Mouse (Mus musculus) embryonic facial prominence, embryonic 11.5 days (tissue): ENCODE measurements around the gene Msx1. TPM values are rescaled to one million over a fixed set of nuclear protein-coding genes. Genes with fewer than 3 reads are reported as not detected.

Experiments
- ATAC-seq: fragments of 200-750 bp; cut with Nextera tagmentation; replicated peaks from 2 replicates; pipeline ENCODE4 v1.8.0; 2017; ENCODE audit warnings: low read depth; ENCODE audit not compliant: insufficient number of reproducible peaks, low FRiP score, low TSS enrichment
- DNase-seq: peaks from one replicate; pipeline ENCODE4 v3.0.0-alpha.2; 2015; ENCODE audit warnings: low spot score
- H3K27ac ChIP-seq: fragments of 300-500 bp; sonication (generic); replicated peaks from 2 replicates; pipeline ENCODE4 v1.5.1; 2014; ENCODE audit warnings: mild to moderate bottlenecking, low read depth, low read length, control low read depth
- H3K27me3 ChIP-seq: fragments of 300-500 bp; sonication (generic); 2 replicates; pipeline ENCODE4 v1.6.1; 2014; ENCODE audit warnings: mild to moderate bottlenecking, low read length, moderate library complexity, mixed read lengths; ENCODE audit not compliant: control insufficient read depth, insufficient read depth
- H3K36me3 ChIP-seq: fragments of 300-500 bp; sonication (generic); replicated peaks from 2 replicates; pipeline ENCODE4 v1.6.1; 2014; ENCODE audit warnings: low read depth, mild to moderate bottlenecking, low read length, moderate library complexity, mixed read lengths; ENCODE audit not compliant: control insufficient read depth, insufficient read depth
- H3K4me1 ChIP-seq: fragments of 300-500 bp; sonication (generic); 2 replicates; pipeline ENCODE4 v1.6.1; 2014; ENCODE audit warnings: low read length, mixed read lengths; ENCODE audit not compliant: control insufficient read depth, insufficient read depth
- H3K4me2 ChIP-seq: fragments of 300-500 bp; sonication (generic); 2 replicates; pipeline ENCODE4 v1.6.1; 2014; ENCODE audit warnings: low read depth, mild to moderate bottlenecking, control low read depth, low read length, moderate library complexity
- H3K4me3 ChIP-seq: fragments of 300-500 bp; sonication (generic); 2 replicates; pipeline ENCODE4 v1.5.1; 2014; ENCODE audit warnings: low read depth, low read length, control low read depth
- H3K9ac ChIP-seq: fragments of 300-500 bp; sonication (generic); replicated peaks from 2 replicates; pipeline ENCODE4 v1.6.1; 2014; ENCODE audit warnings: mild to moderate bottlenecking, control low read depth, low read length
- H3K9me3 ChIP-seq: fragments of 300-500 bp; sonication (generic); replicated peaks from 2 replicates; pipeline ENCODE4 v1.6.1; 2016; ENCODE audit warnings: mild to moderate bottlenecking, low read length, inconsistent platforms, mixed read lengths; ENCODE audit not compliant: control insufficient read depth
- WGBS: fragments of 180-500 bp; shearing (Covaris S2); extraction: QIAGEN DNeasy Blood & Tissue Kit; methylation state at CpG from one replicate; pipeline ENCODE4 v1.1.7; 2014; 5-methylcytosine and 5-hydroxymethylcytosine counted together
- polyA plus RNA-seq: library from polyadenylated mRNA; unstranded; fragments of >200 nt; fragmentation: Nextera tagmentation; extraction: Ambion mirVana; gene quantifications from 2 replicates; pipeline ENCODE4 v1.2.1, GENCODE M21; 2014

Gene Msx1
- polyA plus RNA-seq, 1 experiment from 2014 or later = 330 TPM

- no peak for ATAC-seq
- Histone ChIP-seq H3K4me3 (peak overlapping the region; percentile 25), H3K9me3 (no peaks in the 10 kb centered on the region), H3K36me3 (no peaks in the 10 kb centered on the region), H3K27me3 (peaks cover 38% of the 10 kb centered on the region), H3K4me2 (peak overlapping the region; percentile 40), H3K4me1 (peaks cover 4% of the 10 kb centered on the region; the same call in 1 of the 2 replicates), H3K9ac (peak overlapping the region; percentile 42), H3K27ac (peak overlapping the region; percentile 59)
- peak; percentile 55 for DNase-seq
- 2% methylated on average over 25 of the region's 25 CpGs for WGBS
Observed at GRCm38 (mm10) chr5:37818533-37819215, 5.7 kb downstream of the Msx1 start.

GRCm38 (mm10) chr5:37817658-37818532, 6.5 kb downstream of the Msx1 start:
- H3K36me3 ChIP-seq = no peaks in the 10 kb centered on the region
- 2% methylated on average over 34 of the region's 34 CpGs for WGBS
- H3K9ac ChIP-seq = peak overlapping the region; percentile 58
- peaks cover 36% of the 10 kb centered on the region for H3K27me3 ChIP-seq
- 0 out of 2 replicates have a peak, but pooled peaks cover 4% of the 10 kb centered on the region for H3K4me1 ChIP-seq
- no peaks in the 10 kb centered on the region for H3K9me3 ChIP-seq
- no peak for ATAC-seq
- peak overlapping the region; percentile 40 for H3K4me2 ChIP-seq
- peak overlapping the region; percentile 25 for H3K4me3 ChIP-seq
- no peak for DNase-seq
- peak overlapping the region; percentile 59 for H3K27ac ChIP-seq

GRCm38 (mm10) chr5:37816907-37817657, 7.3 kb downstream of the Msx1 start:
- H3K9ac ChIP-seq = peak overlapping the region; percentile 58

GRCm38 (mm10) chr5:37815909-37816308, 8.5 kb downstream of the Msx1 start:
- DNase-seq (no peak), ATAC-seq (no peak)
- Histone ChIP-seq H3K27me3 (peaks cover 36% of the 10 kb centered on the region), H3K27ac (no peak overlapping the region), H3K9me3 (no peaks in the 10 kb centered on the region), H3K9ac (no peak overlapping the region), H3K36me3 (no peaks in the 10 kb centered on the region), H3K4me2 (no peak overlapping the region), H3K4me3 (no peak overlapping the region), H3K4me1 (0 out of 2 replicates have a peak, but pooled peaks cover 4% of the 10 kb centered on the region)
- WGBS = 78% methylated on average over 4 of the region's 4 CpGs

More at GRCm38 (mm10) chr5:37816907-37817657, 7.3 kb downstream of the Msx1 start:
- Histone ChIP-seq H3K36me3 (no peaks in the 10 kb centered on the region), H3K4me2 (peak overlapping the region; percentile 40), H3K9me3 (no peaks in the 10 kb centered on the region), H3K4me3 (peak overlapping the region; percentile 25), H3K27ac (peak overlapping the region; percentile 47; the same call in 1 of the 2 replicates), H3K4me1 (0 out of 2 replicates have a peak, but pooled peaks cover 4% of the 10 kb centered on the region), H3K27me3 (peaks cover 36% of the 10 kb centered on the region)
- under 1% methylated on average over 46 of the region's 46 CpGs for WGBS
- DNase-seq (peak; percentile 79), ATAC-seq (peak; percentile 70)

GRCm38 (mm10) chr5:37814169-37814568, 10.2 kb downstream of the Msx1 start:
- Histone ChIP-seq H3K4me2 (no peak overlapping the region), H3K27me3 (peaks cover 26% of the 10 kb centered on the region), H3K9ac (no peak overlapping the region), H3K4me1 (0 out of 2 replicates have a peak, but pooled peaks cover 4% of the 10 kb centered on the region), H3K4me3 (no peak overlapping the region), H3K9me3 (no peaks in the 10 kb centered on the region), H3K27ac (no peak overlapping the region), H3K36me3 (no peaks in the 10 kb centered on the region)
- DNase-seq = peak; percentile 2
- no peak for ATAC-seq

GRCm38 (mm10) chr5:37805291-37805690, 19.1 kb downstream of the Msx1 start:
- ATAC-seq (no peak), DNase-seq (no peak)
- Histone ChIP-seq H3K9me3 (no peaks in the 10 kb centered on the region), H3K27ac (no peak overlapping the region), H3K9ac (no peak overlapping the region), H3K36me3 (no peaks in the 10 kb centered on the region), H3K4me1 (no peaks in the 10 kb centered on the region), H3K4me2 (no peak overlapping the region), H3K27me3 (no peaks in the 10 kb centered on the region), H3K4me3 (no peak overlapping the region)
- 88% methylated on average over 6 of the region's 6 CpGs for WGBS

GRCm38 (mm10) chr5:37804512-37805118, 19.8 kb downstream of the Msx1 start:
- no peaks in the 10 kb centered on the region for H3K36me3 ChIP-seq
- no peaks in the 10 kb centered on the region for H3K27me3 ChIP-seq
- H3K9ac ChIP-seq = no peak overlapping the region
- WGBS = 59% methylated on average over 8 of the region's 8 CpGs
- H3K9me3 ChIP-seq = no peaks in the 10 kb centered on the region
- no peak overlapping the region for H3K4me2 ChIP-seq
- ATAC-seq (no peak), DNase-seq (peak; percentile 9)
- H3K4me1 ChIP-seq = no peaks in the 10 kb centered on the region
- no peak overlapping the region for H3K4me3 ChIP-seq
- H3K27ac ChIP-seq = no peak overlapping the region
